Mouse (Mus musculus): ENCODE measurements around the gene Tlk2. TPM values are rescaled to one million over a fixed set of nuclear protein-coding genes. Genes with fewer than 3 reads are reported as not detected.

Gene Tlk2
- polyA plus RNA-seq, 1 experiment from 2014 or later = 28.6 TPM

- no peaks in the 10 kb centered on the region for H3K9me3 ChIP-seq (ENCODE audit: control insufficient read depth, low read depth, low read length)
- H3K4me1 ChIP-seq (ENCODE audit: control insufficient read depth, insufficient read depth, low read length) = peaks cover 15% of the 10 kb centered on the region
- no peaks in the 10 kb centered on the region for H3K27me3 ChIP-seq (ENCODE audit: control insufficient read depth, insufficient read depth, low read length)
- H3K9ac ChIP-seq (replicated peaks; ENCODE audit: low read depth, low read length) = no peak overlapping the region
- no peak for ATAC-seq (ENCODE audit: insufficient number of reproducible peaks, insufficient read depth, low FRiP score, low read depth)
- H3K4me3 ChIP-seq (ENCODE audit: low read depth, low read length) = no peak overlapping the region
- no peak overlapping the region for H3K27ac ChIP-seq (ENCODE audit: low read length)
- H3K36me3 ChIP-seq (ENCODE audit: control insufficient read depth, insufficient read depth, low read length) = 0 out of 2 replicates have a peak, but pooled peaks cover 3% of the 10 kb centered on the region
- 93% methylated on average over 10 of the region's 10 CpGs for WGBS
- no peak overlapping the region for H3K4me2 ChIP-seq (replicated peaks; ENCODE audit: low read depth, low read length)
These were observed 117.5 kb downstream of the Tlk2 start for GRCm38 (mm10) chr11:105296084-105296483.

DNA sequence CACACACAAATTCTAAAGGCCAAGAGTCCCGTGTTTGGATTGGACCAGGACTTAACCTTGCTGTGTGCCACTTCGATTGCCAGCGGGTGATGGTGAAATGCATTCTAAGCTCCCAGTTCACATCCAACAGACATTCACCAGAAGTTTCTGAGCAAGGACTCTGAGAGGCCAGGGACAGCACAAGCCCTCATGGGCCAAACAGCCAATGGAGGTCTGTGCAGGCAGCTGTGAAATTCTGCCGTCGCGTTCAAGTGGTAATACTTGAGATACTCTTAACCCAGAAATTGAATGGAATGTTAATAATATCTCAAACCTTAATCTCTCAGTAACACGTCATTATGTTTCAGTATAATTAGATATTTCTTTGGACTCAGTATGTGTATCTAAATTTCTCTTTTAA is 131.6 kb downstream of the Tlk2 start:
- 87% methylated on average over 7 of the region's 7 CpGs for WGBS
- H3K27ac ChIP-seq (ENCODE audit: low read length) = no peak overlapping the region

GRCm38 (mm10) chr11:105311291-105311975 is 132.8 kb downstream of the Tlk2 start:
- no peak overlapping the region for H3K4me3 ChIP-seq (ENCODE audit: low read depth, low read length)

More for the DNA sequence above, 131.6 kb downstream of the Tlk2 start:
- H3K4me1 ChIP-seq (ENCODE audit: control insufficient read depth, insufficient read depth, low read length) = peaks cover 17% of the 10 kb centered on the region
- H3K4me2 ChIP-seq (replicated peaks; ENCODE audit: low read depth, low read length) = no peak overlapping the region
- H3K36me3 ChIP-seq (ENCODE audit: control insufficient read depth, insufficient read depth, low read length) = no peaks in the 10 kb centered on the region
- no peaks in the 10 kb centered on the region for H3K27me3 ChIP-seq (ENCODE audit: control insufficient read depth, insufficient read depth, low read length)
- no peaks in the 10 kb centered on the region for H3K9me3 ChIP-seq (ENCODE audit: control insufficient read depth, low read depth, low read length)
- no peak for ATAC-seq (ENCODE audit: insufficient number of reproducible peaks, insufficient read depth, low FRiP score, low read depth)
- H3K9ac ChIP-seq (replicated peaks; ENCODE audit: low read depth, low read length) = no peak overlapping the region
- H3K4me3 ChIP-seq (ENCODE audit: low read depth, low read length) = no peak overlapping the region

DNA sequence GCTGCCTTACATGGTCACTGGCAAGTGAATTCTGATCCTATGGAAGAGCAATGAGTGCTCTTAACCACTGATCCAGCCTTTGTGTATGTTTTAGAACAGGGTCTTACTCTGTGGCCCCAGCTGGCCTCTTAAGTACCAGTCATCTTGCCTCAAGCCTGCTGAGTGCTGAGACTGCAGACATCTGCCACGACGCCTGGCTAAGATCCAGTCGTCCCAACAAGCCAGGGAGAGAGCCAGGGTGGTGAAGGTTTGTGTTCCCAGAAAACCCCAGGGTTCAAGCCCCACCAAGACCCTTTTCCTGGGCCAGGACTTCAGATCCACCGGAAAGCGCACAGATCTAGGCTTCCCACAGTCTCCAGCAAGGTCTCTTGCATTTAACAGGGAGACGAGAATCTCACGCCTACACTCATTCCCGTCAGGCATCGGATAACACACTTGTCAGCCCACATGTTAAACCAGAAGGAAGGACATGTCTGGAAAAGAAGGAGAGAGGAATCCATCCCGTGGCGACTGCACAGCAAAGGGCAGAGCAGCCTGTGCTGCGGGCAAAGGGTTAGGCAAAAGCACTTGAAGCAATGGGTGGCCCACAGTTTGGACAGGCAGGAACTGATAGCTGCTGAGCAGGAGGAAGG is 133.8 kb downstream of the Tlk2 start:
- Histone ChIP-seq H3K27ac (ENCODE audit: low read length) (peak overlapping the region; percentile 8; the same call in 1 of the 2 replicates), H3K4me1 (ENCODE audit: control insufficient read depth, insufficient read depth, low read length) (peaks cover 17% of the 10 kb centered on the region), H3K9me3 (ENCODE audit: control insufficient read depth, low read depth, low read length) (no peaks in the 10 kb centered on the region), H3K36me3 (ENCODE audit: control insufficient read depth, insufficient read depth, low read length) (no peaks in the 10 kb centered on the region), H3K4me3 (ENCODE audit: low read depth, low read length) (no peak overlapping the region), H3K9ac (replicated peaks; ENCODE audit: low read depth, low read length) (no peak overlapping the region), H3K27me3 (ENCODE audit: control insufficient read depth, insufficient read depth, low read length) (no peaks in the 10 kb centered on the region), H3K4me2 (replicated peaks; ENCODE audit: low read depth, low read length) (no peak overlapping the region)
- ATAC-seq (ENCODE audit: insufficient number of reproducible peaks, insufficient read depth, low FRiP score, low read depth) = peak; percentile 47; the same call in 1 of the 2 replicates
- 42% methylated on average over 12 of the region's 12 CpGs for WGBS

More at GRCm38 (mm10) chr11:105311291-105311975, 132.8 kb downstream of the Tlk2 start:
- Histone ChIP-seq H3K27ac (ENCODE audit: low read length) (0 out of 2 replicates have a peak overlapping the region, but pooled peaks have one; percentile 44), H3K9me3 (ENCODE audit: control insufficient read depth, low read depth, low read length) (no peaks in the 10 kb centered on the region), H3K4me1 (ENCODE audit: control insufficient read depth, insufficient read depth, low read length) (peaks cover 17% of the 10 kb centered on the region), H3K9ac (replicated peaks; ENCODE audit: low read depth, low read length) (no peak overlapping the region), H3K27me3 (ENCODE audit: control insufficient read depth, insufficient read depth, low read length) (no peaks in the 10 kb centered on the region), H3K4me2 (replicated peaks; ENCODE audit: low read depth, low read length) (no peak overlapping the region), H3K36me3 (ENCODE audit: control insufficient read depth, insufficient read depth, low read length) (no peaks in the 10 kb centered on the region)
- ATAC-seq (ENCODE audit: insufficient number of reproducible peaks, insufficient read depth, low FRiP score, low read depth) = no peak
- 66% methylated on average over 24 of the region's 24 CpGs for WGBS

- WGBS = 23% methylated on average over 10 of the region's 10 CpGs
- Histone ChIP-seq H3K9ac (replicated peaks; ENCODE audit: low read depth, low read length) (no peak overlapping the region), H3K36me3 (ENCODE audit: control insufficient read depth, insufficient read depth, low read length) (no peaks in the 10 kb centered on the region), H3K27me3 (ENCODE audit: control insufficient read depth, insufficient read depth, low read length) (no peaks in the 10 kb centered on the region), H3K4me1 (ENCODE audit: control insufficient read depth, insufficient read depth, low read length) (peaks cover 17% of the 10 kb centered on the region), H3K4me3 (ENCODE audit: low read depth, low read length) (no peak overlapping the region), H3K27ac (ENCODE audit: low read length) (no peak overlapping the region; the same call in 1 of the 2 replicates), H3K9me3 (ENCODE audit: control insufficient read depth, low read depth, low read length) (no peaks in the 10 kb centered on the region), H3K4me2 (replicated peaks; ENCODE audit: low read depth, low read length) (no peak overlapping the region)
- ATAC-seq (ENCODE audit: insufficient number of reproducible peaks, insufficient read depth, low FRiP score, low read depth) = peak; percentile 35; the same call in 1 of the 2 replicates
These were observed 134.5 kb downstream of the Tlk2 start for GRCm38 (mm10) chr11:105312972-105313632.

- H3K36me3 ChIP-seq (ENCODE audit: control insufficient read depth, insufficient read depth, low read length) = no peaks in the 10 kb centered on the region
- no peak overlapping the region for H3K4me3 ChIP-seq (ENCODE audit: low read depth, low read length)
- H3K4me1 ChIP-seq (ENCODE audit: control insufficient read depth, insufficient read depth, low read length) = peaks cover 17% of the 10 kb centered on the region
- no peaks in the 10 kb centered on the region for H3K9me3 ChIP-seq (ENCODE audit: control insufficient read depth, low read depth, low read length)
- H3K9ac ChIP-seq (replicated peaks; ENCODE audit: low read depth, low read length) = no peak overlapping the region
- no peak for ATAC-seq (ENCODE audit: insufficient number of reproducible peaks, insufficient read depth, low FRiP score, low read depth)
- H3K27ac ChIP-seq (ENCODE audit: low read length) = no peak overlapping the region; the same call in 1 of the 2 replicates
- H3K4me2 ChIP-seq (replicated peaks; ENCODE audit: low read depth, low read length) = no peak overlapping the region
- WGBS = 52% methylated on average over 8 of the region's 8 CpGs
- H3K27me3 ChIP-seq (ENCODE audit: control insufficient read depth, insufficient read depth, low read length) = no peaks in the 10 kb centered on the region
These were observed 135.0 kb downstream of the Tlk2 start for GRCm38 (mm10) chr11:105313633-105314014.

DNA sequence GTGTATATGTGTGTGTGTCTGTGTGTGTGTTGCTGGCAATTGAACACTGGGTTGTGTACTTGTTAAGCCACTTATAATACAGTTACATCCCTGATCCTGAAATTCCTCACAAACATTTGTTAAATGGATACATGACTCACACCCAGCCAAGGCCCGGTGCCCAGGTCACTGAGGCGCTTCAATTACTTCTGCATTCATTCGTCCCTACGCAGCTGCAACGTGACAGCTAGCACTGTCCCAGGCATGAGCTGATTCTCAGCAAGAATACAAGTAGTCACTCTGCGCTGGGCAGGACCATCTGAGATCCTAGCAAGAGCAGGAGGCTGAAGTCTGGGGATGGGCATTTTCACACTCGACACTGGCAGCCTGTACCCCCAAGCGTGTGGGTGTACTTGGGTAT is 136.7 kb downstream of the Tlk2 start:
- no peaks in the 10 kb centered on the region for H3K9me3 ChIP-seq (ENCODE audit: control insufficient read depth, low read depth, low read length)
- no peak overlapping the region for H3K4me2 ChIP-seq (replicated peaks; ENCODE audit: low read depth, low read length)
- no peak overlapping the region for H3K27ac ChIP-seq (ENCODE audit: low read length)
- WGBS = 73% methylated on average over 8 of the region's 8 CpGs
- H3K4me1 ChIP-seq (ENCODE audit: control insufficient read depth, insufficient read depth, low read length) = peaks cover 17% of the 10 kb centered on the region
- no peak overlapping the region for H3K9ac ChIP-seq (replicated peaks; ENCODE audit: low read depth, low read length)
- H3K4me3 ChIP-seq (ENCODE audit: low read depth, low read length) = no peak overlapping the region
- ATAC-seq (ENCODE audit: insufficient number of reproducible peaks, insufficient read depth, low FRiP score, low read depth) = no peak
- no peaks in the 10 kb centered on the region for H3K27me3 ChIP-seq (ENCODE audit: control insufficient read depth, insufficient read depth, low read length)
- H3K36me3 ChIP-seq (ENCODE audit: control insufficient read depth, insufficient read depth, low read length) = no peaks in the 10 kb centered on the region

GRCm38 (mm10) chr11:105316121-105316520 is 137.5 kb downstream of the Tlk2 start:
- no peaks in the 10 kb centered on the region for H3K36me3 ChIP-seq (ENCODE audit: control insufficient read depth, insufficient read depth, low read length)
- H3K27ac ChIP-seq (ENCODE audit: low read length) = no peak overlapping the region
- H3K4me1 ChIP-seq (ENCODE audit: control insufficient read depth, insufficient read depth, low read length) = peaks cover 17% of the 10 kb centered on the region
- H3K27me3 ChIP-seq (ENCODE audit: control insufficient read depth, insufficient read depth, low read length) = no peaks in the 10 kb centered on the region
- H3K4me2 ChIP-seq (replicated peaks; ENCODE audit: low read depth, low read length) = no peak overlapping the region
- no peak overlapping the region for H3K9ac ChIP-seq (replicated peaks; ENCODE audit: low read depth, low read length)
- 96% methylated on average over 4 of the region's 4 CpGs for WGBS
- no peak for ATAC-seq (ENCODE audit: insufficient number of reproducible peaks, insufficient read depth, low FRiP score, low read depth)
- no peak overlapping the region for H3K4me3 ChIP-seq (ENCODE audit: low read depth, low read length)
- H3K9me3 ChIP-seq (ENCODE audit: control insufficient read depth, low read depth, low read length) = no peaks in the 10 kb centered on the region

Measured in stomach, embryonic 14.5 days (tissue).